Mouse (Mus musculus) megakaryocyte progenitor cell, adult 5-6 weeks (primary cell): ENCODE results near the gene Dpy30. TPM values are rescaled to one million over a fixed set of nuclear protein-coding genes. Genes with fewer than 3 reads are reported as not detected.
"Not testable (repeated sequence)": the region's sequence is repeated elsewhere in the genome, so short reads cannot be mapped to it uniquely, and the experiment has no call there.

Source experiments
- ATAC-seq: replicated peaks from 2 replicates; pipeline ENCODE4 v1.8.0; 2016; ENCODE audit warnings: mild to moderate bottlenecking, moderate TSS enrichment, inconsistent platforms; ENCODE audit not compliant: poor library complexity
- total RNA-seq, 2 experiments: library from RNA; stranded (forward) in 1 of 2; stranded (reverse) in 1 of 2; fragments of 157-497, 149-512 nt in 1 of 2; fragments of 200-1000 nt in 1 of 2; gene quantifications; 2 replicates each; pipeline versions ENCODE4 v1.2.3 to v1.2.4; 2015 to 2017

The Dpy30 gene
- total RNA-seq (2015) (253 TPM in 2 replicates), total RNA-seq (2017) (200 and 202 TPM in 2 replicates)

DNA sequence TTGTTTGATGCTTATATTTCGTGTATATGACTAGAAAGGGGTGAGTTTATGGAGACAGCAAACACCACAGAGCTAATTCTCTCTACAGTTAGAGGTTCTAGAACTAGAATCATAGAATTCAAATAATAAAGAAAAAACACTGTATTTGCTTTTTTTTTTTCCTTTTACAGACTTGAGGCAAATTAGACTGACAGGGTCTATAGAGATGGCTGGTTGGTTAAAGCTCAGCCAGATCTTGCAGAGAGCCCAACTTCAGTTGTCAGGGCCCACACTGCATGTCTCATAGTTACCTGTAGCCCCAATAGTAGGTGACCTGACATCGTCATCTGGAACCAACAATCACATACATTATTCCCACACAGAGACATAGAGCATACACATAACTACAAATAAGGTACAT, at the start of gene Dpy30:
TSS of gene Dpy30 (minus strand) at position 101 of the 400 bp plus-strand sequence.
- ATAC-seq, result no peak

DNA sequence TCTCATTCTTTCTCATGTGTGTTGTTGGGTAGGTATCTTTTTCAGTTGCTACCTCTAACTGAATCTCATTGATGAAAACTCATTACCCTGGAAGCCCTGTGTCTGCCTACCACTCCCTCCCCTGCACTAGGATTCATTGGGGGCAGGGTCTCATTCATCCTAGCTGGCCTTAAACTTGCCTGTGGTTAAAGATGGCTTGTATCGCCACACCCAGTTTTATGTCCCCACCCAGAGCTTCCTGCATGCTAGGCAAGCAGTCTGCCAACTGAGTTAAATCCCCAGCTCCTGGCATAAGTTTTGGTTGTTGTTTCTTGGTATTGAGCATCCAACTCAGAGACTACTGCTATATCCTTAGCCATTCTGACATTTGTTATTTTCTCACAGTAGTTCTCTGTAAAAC, 39.8 kb upstream of the Dpy30 start:
- peak; percentile 79 for ATAC-seq

DNA sequence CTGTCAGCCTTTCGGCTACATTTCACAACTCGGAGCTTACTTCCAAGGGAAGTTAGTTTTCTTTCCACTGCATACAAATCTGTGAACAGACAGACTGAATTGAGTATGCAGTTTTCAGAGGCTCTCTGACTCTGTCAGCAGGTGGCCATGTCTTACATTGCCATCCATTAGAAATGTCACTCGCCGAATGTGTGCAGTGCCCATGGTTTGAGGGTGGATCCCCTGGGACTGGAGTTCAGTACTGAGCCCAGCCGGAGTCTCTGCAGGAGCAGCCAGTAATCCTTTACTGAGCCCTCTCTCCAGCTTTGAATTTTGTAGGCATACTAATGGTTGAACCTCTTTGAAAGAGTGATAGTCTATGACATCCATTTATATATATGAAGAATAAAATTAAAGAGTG, 17.4 kb upstream of the Dpy30 start:
- no peak for ATAC-seq

- peak; percentile 52 for ATAC-seq
These were observed 15.4 kb upstream of the Dpy30 start, which contains the start of gene Spast for GRCm38 (mm10) chr17:74338937-74339804. Gene Spast (plus strand): TSS chr17:74338987.

DNA sequence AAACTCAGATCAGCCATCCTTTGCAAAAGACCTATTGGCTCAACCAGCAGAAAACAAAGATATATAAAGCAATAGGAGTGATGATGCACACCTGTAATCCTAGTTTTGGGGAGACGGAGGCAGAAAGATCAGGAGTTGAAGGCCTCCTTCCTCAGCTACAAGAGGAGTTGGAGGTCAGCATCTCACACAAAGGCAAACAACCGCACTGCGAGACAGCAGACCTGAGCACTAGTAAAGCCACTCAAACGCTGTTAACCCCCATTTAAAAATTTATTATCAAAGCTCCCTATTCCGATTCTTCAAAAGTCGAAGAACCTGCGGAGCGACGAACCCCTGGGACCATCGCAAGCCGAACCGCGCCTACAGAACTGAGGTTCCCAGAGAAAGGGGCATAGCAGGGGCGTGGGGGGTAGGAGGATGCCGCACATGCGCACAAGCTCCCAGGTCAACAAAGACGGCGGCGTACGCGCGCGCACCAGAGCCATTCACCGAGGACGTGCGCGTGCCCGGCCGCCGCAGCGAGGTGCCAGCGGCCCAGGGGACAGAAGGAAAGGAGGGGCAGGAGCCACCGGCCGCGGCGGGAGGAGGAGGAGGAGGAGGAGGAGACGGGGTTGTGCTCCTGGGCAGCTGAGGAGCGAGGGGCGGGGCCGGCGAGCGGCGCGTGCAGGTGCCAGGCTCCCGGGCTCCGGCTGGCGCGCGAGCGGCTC, 14.6 kb upstream of the Dpy30 start:
- ATAC-seq, result peak; percentile 95

DNA sequence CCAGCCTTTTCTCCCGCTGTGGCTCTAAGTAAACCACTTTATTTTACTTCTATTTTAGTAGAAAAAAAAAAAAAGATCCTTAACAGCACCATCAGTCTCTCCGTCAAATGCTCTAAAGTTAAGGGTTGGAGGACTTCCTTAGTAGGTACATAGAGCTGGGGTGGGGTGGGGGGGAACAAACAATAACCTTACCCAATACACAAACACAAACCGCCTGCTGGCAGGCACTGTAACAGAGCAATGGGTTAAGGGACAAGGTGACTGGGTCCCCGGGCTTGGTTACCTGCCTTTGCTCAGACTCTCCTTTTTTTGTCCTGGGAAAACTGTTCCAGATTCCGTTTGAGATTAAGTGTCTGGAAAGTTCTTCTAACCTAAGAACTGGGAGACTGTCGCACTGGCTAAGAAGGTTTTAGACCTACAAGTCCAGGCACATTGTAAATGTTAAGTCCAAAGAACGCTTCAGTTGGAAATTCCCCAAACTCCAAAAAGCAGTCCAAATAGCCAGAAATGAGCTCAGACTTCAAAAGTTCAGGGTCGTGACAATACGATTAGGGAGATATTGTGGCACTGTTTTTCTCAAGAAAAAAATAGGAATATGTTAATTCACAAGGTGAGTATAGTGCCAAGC, 7.4 kb upstream of the Dpy30 start:
- ATAC-seq, result no peak

GRCm38 (mm10) chr17:74328146-74328545, 4.4 kb upstream of the Dpy30 start:
- peak; percentile 99 for ATAC-seq

- not testable (repeated sequence) for ATAC-seq
These were observed 3.5 kb upstream of the Dpy30 start for GRCm38 (mm10) chr17:74327195-74327594.

DNA sequence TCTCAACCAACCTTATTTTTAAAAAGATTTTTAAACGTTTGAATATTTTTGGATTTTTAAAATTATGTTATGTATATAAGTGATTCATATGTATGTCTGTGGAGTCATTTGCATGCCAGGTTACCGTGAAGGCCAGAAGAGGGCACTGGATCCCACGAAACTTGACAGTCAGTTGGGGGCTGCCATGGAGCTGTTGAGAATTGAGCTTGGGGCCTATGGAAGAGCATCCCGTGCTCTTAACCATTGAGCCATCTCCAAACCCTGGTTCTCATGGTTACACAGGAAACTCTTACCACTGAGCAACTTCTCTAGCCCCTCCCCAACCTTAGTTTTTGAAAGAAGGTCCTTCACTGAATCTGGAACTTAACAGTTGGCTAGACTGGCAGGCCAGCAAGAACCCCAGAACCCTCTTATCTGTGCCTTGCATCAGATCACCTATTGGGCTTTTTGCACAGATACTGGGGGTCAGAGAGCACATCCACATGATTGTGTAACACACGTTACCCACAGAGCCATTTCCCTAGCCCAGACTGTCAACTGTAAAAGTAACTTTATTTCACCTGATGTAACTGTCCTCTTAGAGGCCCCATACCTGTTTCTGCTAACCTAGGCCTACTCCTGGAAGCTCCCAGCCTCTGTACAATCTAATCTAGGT, 1.2 kb downstream of the Dpy30 start:
- peak; percentile 74 for ATAC-seq

- ATAC-seq, result no peak
These were observed 5.0 kb downstream of the Dpy30 start for GRCm38 (mm10) chr17:74318721-74319120.

DNA sequence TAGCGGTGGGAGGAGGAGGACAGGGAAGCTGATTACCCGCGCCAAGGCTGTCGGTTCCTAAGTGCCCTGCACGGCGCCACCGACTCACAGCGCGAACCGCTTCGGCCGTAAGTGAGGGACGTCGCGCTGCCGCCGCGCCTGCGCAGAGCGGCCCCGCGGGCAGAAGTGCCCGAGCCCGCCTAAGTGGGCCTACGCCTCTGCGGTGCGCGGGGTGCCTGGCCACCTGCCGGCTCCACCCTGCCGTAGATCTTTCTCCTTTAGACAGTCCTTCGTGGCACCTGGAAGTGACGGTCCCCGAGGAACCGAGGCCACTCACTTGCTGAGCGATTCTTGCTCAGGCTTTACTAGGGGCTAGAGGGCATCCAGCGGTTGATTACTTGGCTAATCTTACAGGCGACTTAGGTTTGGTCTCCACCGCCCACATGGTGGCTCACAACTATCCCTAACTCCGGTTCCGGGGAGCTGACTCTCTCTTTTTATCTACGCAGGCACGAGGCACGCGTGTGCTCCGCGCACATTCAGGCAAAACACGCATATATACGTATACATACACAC, 7.4 kb downstream of the Dpy30 start:
- ATAC-seq, result peak; percentile 87

- no peak; the same call in 1 of the 2 replicates for ATAC-seq
These were observed 8.1 kb downstream of the Dpy30 start for GRCm38 (mm10) chr17:74315445-74316308.

GRCm38 (mm10) chr17:74306021-74306420, 17.7 kb downstream of the Dpy30 start:
- no peak for ATAC-seq

GRCm38 (mm10) chr17:74305616-74306015, 18.1 kb downstream of the Dpy30 start:
- ATAC-seq, result no peak

- peak; percentile 91 for ATAC-seq
These were observed 19.7 kb downstream of the Dpy30 start for GRCm38 (mm10) chr17:74304060-74304459.

GRCm38 (mm10) chr17:74300089-74300488, 23.7 kb downstream of the Dpy30 start:
- ATAC-seq, result peak; percentile 36

DNA sequence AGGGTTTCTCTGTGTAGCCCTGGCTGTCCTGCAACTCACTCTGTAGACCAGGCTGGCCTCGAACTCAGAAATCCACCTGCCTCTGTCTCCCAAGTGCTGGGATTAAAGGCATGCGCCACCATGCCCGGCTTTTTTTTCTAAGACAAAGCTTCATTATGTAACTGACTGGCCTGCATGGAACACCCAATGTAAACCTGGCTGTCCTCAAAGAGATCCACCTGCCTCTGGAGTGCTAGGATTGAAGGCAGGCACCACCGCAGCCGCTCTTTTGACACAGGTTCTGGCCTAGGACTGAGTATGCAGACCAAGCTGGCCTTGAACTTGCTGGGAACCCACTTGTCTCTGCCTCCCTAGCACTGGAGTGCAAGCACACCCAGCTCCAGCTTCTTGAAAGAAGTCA, 26.8 kb downstream of the Dpy30 start:
- ATAC-seq, result not testable (repeated sequence)

DNA sequence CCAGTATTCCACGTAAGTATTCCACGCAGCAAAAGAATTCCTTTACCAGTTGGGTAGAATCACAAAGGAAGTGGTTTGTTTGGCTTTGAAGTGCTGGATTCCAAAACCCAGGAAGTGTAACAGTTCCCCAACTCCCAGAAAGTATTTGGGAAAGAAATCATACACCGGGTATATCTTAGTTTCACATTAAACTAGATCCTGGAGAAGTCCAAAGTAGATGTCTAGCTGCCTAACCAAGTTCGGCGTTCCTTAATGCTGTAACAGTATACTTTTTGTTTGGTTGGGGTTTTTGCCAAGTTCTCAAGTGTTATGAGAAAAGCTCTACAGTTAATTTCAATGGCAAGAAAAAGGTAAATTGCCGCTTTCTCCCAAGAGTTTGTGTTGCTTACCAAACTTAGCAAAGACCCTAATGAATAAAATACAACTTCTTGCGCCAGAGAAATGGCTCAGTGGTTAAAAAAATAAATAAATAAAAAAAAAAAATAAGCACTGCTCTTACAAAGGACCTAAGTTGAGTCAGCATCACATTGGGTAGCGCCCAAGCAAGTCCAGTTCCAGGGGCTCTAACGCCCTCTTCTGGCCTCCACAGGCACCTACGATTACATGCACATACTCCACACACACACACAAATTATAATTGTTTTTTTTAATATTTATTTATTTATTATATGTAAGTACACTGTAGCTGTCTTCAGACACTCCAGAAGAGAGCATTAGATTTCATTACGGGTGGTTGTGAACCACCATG, 27.5 kb downstream of the Dpy30 start:
- peak; percentile 42 for ATAC-seq
